Mouse (Mus musculus) myocyte (in vitro differentiated cells): ENCODE data around the gene Tm9sf1. TPM values are rescaled to one million over a fixed set of nuclear protein-coding genes. Genes with fewer than 3 reads are reported as not detected.

ENCODE experiments used
- H3K27me3 ChIP-seq: one replicate; pipeline ENCODE4 v1.6.1; 2011; ENCODE audit not compliant: control insufficient read depth, insufficient read depth, insufficient read length
- H3K36me3 ChIP-seq: one replicate; pipeline ENCODE4 v1.6.1; 2011; ENCODE audit not compliant: control insufficient read depth, insufficient read depth
- H3K4me2 ChIP-seq: one replicate; pipeline ENCODE4 v1.6.1; 2011; ENCODE audit warnings: low read depth, control low read depth
- H3K4me3 ChIP-seq: one replicate; pipeline ENCODE4 v1.5.1; 2011; ENCODE audit warnings: mild to moderate bottlenecking, control low read depth, moderate library complexity
- H3K79me2 ChIP-seq: one replicate; pipeline ENCODE4 v1.6.1; 2011; ENCODE audit not compliant: control insufficient read depth, insufficient read depth
- H3ac ChIP-seq: one replicate; pipeline ENCODE4 v1.6.1; 2011; ENCODE audit not compliant: control insufficient read depth, insufficient read length
- CEBPB ChIP-seq: IDR thresholded peaks from 2 replicates; pipeline ENCODE4 v1.6.1; 2011; ENCODE audit warnings: mild to moderate bottlenecking, moderate library complexity; ENCODE audit not compliant: poor library complexity, insufficient read depth, severe bottlenecking
- E2F4 ChIP-seq: IDR thresholded peaks from one replicate; pipeline ENCODE4 v1.6.1; 2011; ENCODE audit warnings: mild to moderate bottlenecking, control low read depth, moderate library complexity; ENCODE audit not compliant: insufficient read depth
- MAX ChIP-seq: IDR thresholded peaks from one replicate; pipeline ENCODE4 v1.6.1; 2011; ENCODE audit warnings: low read depth, mild to moderate bottlenecking, control low read depth
- MYOD1 ChIP-seq, 3 experiments: IDR thresholded peaks; one replicate each; pipeline ENCODE4 v1.6.1; 2011; ENCODE audit warnings: control low read depth in 2 of 3, low read depth in 2 of 3, mild to moderate bottlenecking in 2 of 3, moderate library complexity in 1 of 3; ENCODE audit not compliant: insufficient read length in 2 of 3, control insufficient read depth in 1 of 3
- MYOG ChIP-seq, 3 experiments: IDR thresholded peaks; one replicate each; pipeline ENCODE4 v1.6.1; 2011; ENCODE audit warnings: control low read depth in 2 of 3, low read depth in 2 of 3, mild to moderate bottlenecking in 2 of 3; ENCODE audit not compliant: insufficient read length in 2 of 3, control insufficient read depth in 1 of 3, insufficient read depth in 1 of 3
- POLR2A ChIP-seq: IDR thresholded peaks from one replicate; pipeline ENCODE4 v1.6.1; 2011; ENCODE audit warnings: low read depth, mild to moderate bottlenecking, control low read depth, moderate library complexity; ENCODE audit not compliant: insufficient read length
- POLR2AphosphoS2 ChIP-seq: IDR thresholded peaks from one replicate; pipeline ENCODE4 v1.6.1; 2011; ENCODE audit warnings: low read depth, control low read depth; ENCODE audit not compliant: insufficient read length
- REST ChIP-seq: IDR thresholded peaks from one replicate; pipeline ENCODE4 v1.6.1; 2011; ENCODE audit warnings: mild to moderate bottlenecking, control low read depth, moderate library complexity; ENCODE audit not compliant: insufficient read depth, insufficient read length
- SRF ChIP-seq: IDR thresholded peaks from one replicate; pipeline ENCODE4 v1.6.1; 2011; ENCODE audit warnings: low read depth; ENCODE audit not compliant: control insufficient read depth, insufficient read length
- TCF12 ChIP-seq: IDR thresholded peaks from one replicate; pipeline ENCODE4 v1.6.1; 2011; ENCODE audit warnings: mild to moderate bottlenecking, control low read depth; ENCODE audit not compliant: poor library complexity, insufficient read depth, severe bottlenecking
- TCF3 ChIP-seq: IDR thresholded peaks from one replicate; pipeline ENCODE4 v1.6.1; 2011; ENCODE audit warnings: low read depth, control low read depth; ENCODE audit not compliant: insufficient read length
- USF1 ChIP-seq: IDR thresholded peaks from one replicate; pipeline ENCODE4 v1.6.1; 2011; ENCODE audit warnings: low read depth, mild to moderate bottlenecking, control low read depth, moderate library complexity
- polyA plus RNA-seq: library from polyadenylated mRNA; unstranded; fragments of >200 nt; fragmentation: generic; extraction: Trizol; gene quantifications from one replicate; pipeline ENCODE4 v1.2.1, GENCODE M21; 2012; ENCODE audit warnings: missing spikeins

The Tm9sf1 gene
- polyA plus RNA-seq, 1 experiment = 57.9 TPM

DNA sequence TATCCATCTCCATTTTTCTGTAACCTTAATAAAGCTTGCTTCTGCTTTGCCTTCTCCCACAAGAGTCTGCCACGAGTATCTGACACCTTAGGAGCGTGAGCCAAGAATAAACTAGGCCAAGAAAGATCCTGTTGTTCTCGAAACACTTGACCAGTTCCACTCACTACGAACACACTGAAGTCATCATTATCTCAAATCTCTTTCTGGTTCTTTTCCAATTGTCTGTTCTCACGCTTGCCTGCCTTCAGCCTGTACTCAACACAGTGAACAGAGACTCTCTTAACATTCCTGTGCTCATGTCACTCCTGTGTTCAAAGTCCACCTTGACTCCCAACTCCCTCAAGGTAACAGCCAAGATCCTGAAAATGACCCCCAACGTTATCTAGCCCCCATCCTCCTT, 30.3 kb downstream of the Tm9sf1 start:
- Histone ChIP-seq H3K27me3 (no peaks in the 10 kb centered on the region), H3K4me2 (no peak overlapping the region), H3K79me2 (no peaks in the 10 kb centered on the region), H3K4me3 (no peak overlapping the region), H3ac (no peak overlapping the region), H3K36me3 (peaks cover 4% of the 10 kb centered on the region)
- TF ChIP-seq TCF3 (no peak), POLR2AphosphoS2 (no peak), REST (no peak), MYOG (IDR thresholded peaks at IDR 0.05; ENCODE audit: control insufficient read depth in 1 of 3, insufficient read depth in 1 of 3, insufficient read length in 2 of 3, low read depth in 2 of 3) (no peak), MAX (no peak), MYOD1 (IDR thresholded peaks at IDR 0.05; ENCODE audit: control insufficient read depth in 1 of 3, insufficient read length in 2 of 3, low read depth in 2 of 3) (no peak), POLR2A (no peak), CEBPB (no peak), USF1 (no peak), E2F4 (no peak), SRF (no peak), TCF12 (no peak)

DNA sequence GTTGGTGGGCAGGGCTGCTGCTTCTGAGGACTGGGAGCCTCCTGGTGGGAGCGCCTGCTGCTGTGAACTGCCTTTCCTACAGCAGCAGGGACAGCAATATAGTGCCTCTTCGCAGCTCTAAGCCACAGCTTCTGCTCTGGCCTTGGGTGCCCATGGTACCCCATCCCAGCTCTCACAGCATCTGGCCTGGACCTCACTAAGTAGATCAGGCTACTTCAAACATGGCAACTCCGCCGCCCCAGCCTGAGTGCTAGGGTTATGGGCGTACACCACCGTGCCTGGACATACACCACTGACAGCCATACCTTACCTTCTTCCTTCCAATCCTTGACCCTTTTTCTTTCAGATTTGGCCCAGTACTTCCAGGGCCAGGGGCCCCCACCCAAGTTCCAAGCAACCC, 35.3 kb downstream of the Tm9sf1 start:
- TF ChIP-seq POLR2A (no peak), SRF (no peak), USF1 (no peak), TCF12 (no peak), REST (no peak), TCF3 (no peak), MYOD1 (IDR thresholded peaks at IDR 0.05; ENCODE audit: control insufficient read depth in 1 of 3, insufficient read length in 2 of 3, low read depth in 2 of 3) (no peak), E2F4 (no peak), MYOG (IDR thresholded peaks at IDR 0.05; ENCODE audit: control insufficient read depth in 1 of 3, insufficient read depth in 1 of 3, insufficient read length in 2 of 3, low read depth in 2 of 3) (no peak), POLR2AphosphoS2 (no peak), MAX (no peak), CEBPB (no peak)
- Histone ChIP-seq H3K79me2 (no peaks in the 10 kb centered on the region), H3ac (no peak overlapping the region), H3K36me3 (peaks cover 17% of the 10 kb centered on the region), H3K4me3 (no peak overlapping the region), H3K4me2 (no peak overlapping the region), H3K27me3 (no peaks in the 10 kb centered on the region)

GRCm38 (mm10) chr14:55605743-55606459, 37.7 kb downstream of the Tm9sf1 start:
- Histone ChIP-seq H3K36me3 (peaks cover 20% of the 10 kb centered on the region), H3K4me3 (no peak overlapping the region), H3K79me2 (no peaks in the 10 kb centered on the region), H3ac (no peak overlapping the region), H3K27me3 (no peaks in the 10 kb centered on the region), H3K4me2 (no peak overlapping the region)
- no peak for TF ChIP-seq USF1
- no peak for TF ChIP-seq E2F4
- no peak for TF ChIP-seq REST
- no peak for TF ChIP-seq TCF3
- no peak for TF ChIP-seq MYOG (IDR thresholded peaks at IDR 0.05; ENCODE audit: control insufficient read depth in 1 of 3, insufficient read depth in 1 of 3, insufficient read length in 2 of 3, low read depth in 2 of 3)
- no peak for TF ChIP-seq POLR2AphosphoS2
- no peak for TF ChIP-seq MAX
- TF ChIP-seq MYOD1 (IDR thresholded peaks at IDR 0.05; ENCODE audit: control insufficient read depth in 1 of 3, insufficient read length in 2 of 3, low read depth in 2 of 3) = no peak
- TF ChIP-seq SRF = no peak
- no peak for TF ChIP-seq TCF12
- TF ChIP-seq CEBPB = no peak
- TF ChIP-seq POLR2A = no peak

GRCm38 (mm10) chr14:55604823-55605222, 38.8 kb downstream of the Tm9sf1 start:
- H3K79me2 ChIP-seq = no peaks in the 10 kb centered on the region
- H3K27me3 ChIP-seq = no peaks in the 10 kb centered on the region
- H3K36me3 ChIP-seq = peaks cover 24% of the 10 kb centered on the region
- H3ac ChIP-seq = no peak overlapping the region
- TF ChIP-seq POLR2A = no peak
- TF ChIP-seq CEBPB = no peak
- TF ChIP-seq MAX = no peak
- no peak for TF ChIP-seq TCF12
- no peak for TF ChIP-seq E2F4
- TF ChIP-seq REST = no peak
- TF ChIP-seq POLR2AphosphoS2 = no peak
- TF ChIP-seq TCF3 = no peak
- H3K4me3 ChIP-seq = no peak overlapping the region
- H3K4me2 ChIP-seq = no peak overlapping the region
